Comparison of ENCODE assay signal across 21 mouse cellular contexts in genomic region chr15:98391081-98391902, GRCm38 (mm10). TPM values are rescaled to one million over a fixed set of nuclear protein-coding genes. Genes with fewer than 3 reads are reported as not detected.
DNase-seq lines count a peak whose midpoint lies in the region; TF ChIP-seq lines count a peak whose summit lies in the region.
"Had no signal": no experiment of that assay in that cellular context is flagged by ENCODE, and none has a peak within 500 bp of the region (broad histone marks: within the 10 kb centered on the region; RNA-seq: fewer than 3 reads in every experiment).

No protein-coding gene starts in this region.

- no peak for TF ChIP-seq POLR2A in lung, adult 2 months (IDR thresholded peaks at IDR 0.05; ENCODE audit: borderline replicate concordance, extremely low read depth, low read depth, low read length)

- H3K4me3 ChIP-seq in lung, adult 2 months (replicated peaks; ENCODE audit: extremely low read depth, low read depth, low read length) = no peak overlapping the region
- H3K4me3 ChIP-seq: limb, embryonic 15.5 days had no signal

- WGBS in lung, adult 2 months = 64% methylated on average over 10 of the region's 10 CpGs

- DNase-seq in gastrocnemius, adult 18-20 months (ENCODE audit: low spot score) = peak; percentile 9
- no peak for DNase-seq in gastrocnemius, postnatal 4 days (ENCODE audit: low spot score in 2 of 2)
- DNase-seq in lung, postnatal 10 days = peak; percentile 35
- no peak for DNase-seq in lung, adult 2 months
- DNase-seq in gastrocnemius, postnatal 14 days = peak; percentile 23
- peak; percentile 80 for DNase-seq in testis, postnatal 14 days (ENCODE audit: low spot score)
- no peak for DNase-seq in layer of hippocampus, adult 9-11 months
- DNase-seq: cerebellum, adult 18-20 months; layer of hippocampus, postnatal 36 days; midbrain, embryonic 14.5 days; thymus, postnatal 36 days had no signal

- no peak for TF ChIP-seq CTCF in lung, adult 2 months (IDR thresholded peaks at IDR 0.05; ENCODE audit: insufficient read depth, low read length)

- no peaks in the 10 kb centered on the region for H3K4me1 ChIP-seq in lung, adult 2 months (ENCODE audit: control insufficient read depth, insufficient read depth, low read length)
- H3K4me1 ChIP-seq: limb, embryonic 15.5 days had no signal

- intact Hi-C loops in gastrocnemius, postnatal 14 days (cut with DNase I; ENCODE audit: low total_unique reads) = loop anchor here (5.0 kb wide), 1 partner anchor 209 kb away; no protein-coding TSS in a partner anchor

RNA-seq across cellular contexts. Expression of gene Olfr283, which starts 10.5 kb away (rescaled TPM):
- total RNA-seq in gastrocnemius, adult 18-20 months (2021) = not detected
- total RNA-seq in gastrocnemius, postnatal 4 days (2021) = not detected
- not detected in 2 replicates for polyA plus RNA-seq in lung, adult 2 months (2012; rRNA removed)
- total RNA-seq in gastrocnemius, postnatal 14 days (2021) = not detected
- total RNA-seq: ES-E14; heart, adult 18-20 months; hematopoietic stem cell, adult 5-6 weeks; layer of hippocampus, postnatal 36 days had no signal
- polyA plus RNA-seq: brain, embryonic 14.5 days; C2C12; forebrain, embryonic 16.5 days; intestine, embryonic 14.5 days; limb, embryonic 15.5 days; midbrain, embryonic 14.5 days; small intestine, adult 2 months; stomach, embryonic 14.5 days had no signal

RNA-seq across cellular contexts. Expression of gene Olfr282, which starts 39.7 kb away (rescaled TPM):
- total RNA-seq in gastrocnemius, adult 18-20 months (2021) = not detected
- total RNA-seq in gastrocnemius, postnatal 4 days (2021) = not detected
- not detected in 2 replicates for polyA plus RNA-seq in lung, adult 2 months (2012; rRNA removed)
- total RNA-seq in gastrocnemius, postnatal 14 days (2021) = not detected
- total RNA-seq: ES-E14; heart, adult 18-20 months; hematopoietic stem cell, adult 5-6 weeks; layer of hippocampus, postnatal 36 days had no signal
- polyA plus RNA-seq: brain, embryonic 14.5 days; C2C12; forebrain, embryonic 16.5 days; intestine, embryonic 14.5 days; limb, embryonic 15.5 days; midbrain, embryonic 14.5 days; small intestine, adult 2 months; stomach, embryonic 14.5 days had no signal

RNA-seq across cellular contexts. Expression of gene Olfr284, which starts 50.5 kb away (rescaled TPM):
- not detected for total RNA-seq in gastrocnemius, adult 18-20 months (2021)
- total RNA-seq in gastrocnemius, postnatal 4 days (2021) = not detected
- polyA plus RNA-seq in lung, adult 2 months (2012; rRNA removed) = not detected in 2 replicates
- total RNA-seq in gastrocnemius, postnatal 14 days (2021) = not detected
- total RNA-seq: ES-E14; heart, adult 18-20 months; hematopoietic stem cell, adult 5-6 weeks; layer of hippocampus, postnatal 36 days had no signal
- polyA plus RNA-seq: brain, embryonic 14.5 days; C2C12; forebrain, embryonic 16.5 days; intestine, embryonic 14.5 days; limb, embryonic 15.5 days; midbrain, embryonic 14.5 days; small intestine, adult 2 months; stomach, embryonic 14.5 days had no signal

Comparison
In these comparisons a context has a peak if more than half of its experiments do, and no peak if none do; other contexts are left out.
1. DNase-seq: peak in gastrocnemius, adult 18-20 months (single experiment), lung, postnatal 10 days (single experiment), gastrocnemius, postnatal 14 days (single experiment) and testis, postnatal 14 days (single experiment); none in gastrocnemius, postnatal 4 days (0 of 2), lung, adult 2 months (single experiment) and layer of hippocampus, adult 9-11 months (single experiment).